Mouse (Mus musculus) limb, embryonic 13.5 days (tissue): ENCODE measurements at regions not wholly inside any gene's neighbourhood (a gene's known extent, or its start where the extent isn't known, plus 50 kb on each side); places are given as distances from the start of the nearest gene placed in this dataset.

ENCODE experiments used
- ATAC-seq: fragments of 200-750 bp; cut with Nextera tagmentation; 2 replicates; pipeline ENCODE4 v1.8.0; 2017; ENCODE audit warnings: low read depth, moderate number of reproducible peaks, moderate TSS enrichment; ENCODE audit not compliant: low FRiP score
- H3K27ac ChIP-seq: fragments of 300-500 bp; sonication (generic); 2 replicates; pipeline ENCODE4 v1.5.1; 2015; ENCODE audit warnings: inconsistent platforms, mild to moderate bottlenecking, moderate library complexity
- H3K27me3 ChIP-seq: fragments of 300-500 bp; sonication (generic); 2 replicates; pipeline ENCODE4 v1.6.1; 2015; ENCODE audit warnings: mild to moderate bottlenecking, inconsistent platforms
- H3K36me3 ChIP-seq: fragments of 300-500 bp; sonication (generic); 2 replicates; pipeline ENCODE4 v1.6.1; 2015; ENCODE audit warnings: inconsistent platforms, mild to moderate bottlenecking, moderate library complexity
- H3K4me1 ChIP-seq: fragments of 300-500 bp; sonication (generic); 2 replicates; pipeline ENCODE4 v1.6.1; 2015; ENCODE audit warnings: inconsistent platforms
- H3K4me2 ChIP-seq: fragments of 300-500 bp; sonication (generic); replicated peaks from 2 replicates; pipeline ENCODE4 v1.6.1; 2015; ENCODE audit warnings: inconsistent platforms, mild to moderate bottlenecking, moderate library complexity
- H3K4me3 ChIP-seq: fragments of 300-500 bp; sonication (generic); 2 replicates; pipeline ENCODE4 v1.5.1; 2015; ENCODE audit warnings: moderate library complexity, mild to moderate bottlenecking, inconsistent platforms
- H3K9ac ChIP-seq: fragments of 300-500 bp; sonication (generic); 2 replicates; pipeline ENCODE4 v1.6.1; 2015; ENCODE audit warnings: mild to moderate bottlenecking, inconsistent platforms
- H3K9me3 ChIP-seq: fragments of 300-500 bp; sonication (generic); 2 replicates; pipeline ENCODE4 v1.6.1; 2016; ENCODE audit warnings: inconsistent platforms
- WGBS: fragments of 180-500 bp; shearing (Covaris S2); methylation state at CpG from one replicate; pipeline ENCODE4 v1.1.7; 2015; 5-methylcytosine and 5-hydroxymethylcytosine counted together

- Histone ChIP-seq H3K4me1 (no peaks in the 10 kb centered on the region), H3K9me3 (no peaks in the 10 kb centered on the region), H3K4me3 (no peak overlapping the region), H3K27me3 (no peaks in the 10 kb centered on the region), H3K27ac (no peak overlapping the region), H3K9ac (no peak overlapping the region), H3K4me2 (no peak overlapping the region), H3K36me3 (no peaks in the 10 kb centered on the region)
- ATAC-seq, result no peak
- 75% methylated on average over 10 of the region's 10 CpGs for WGBS
Observed at GRCm38 (mm10) chr4:47638876-47639494, 164.5 kb downstream of the Sec61b start.

GRCm38 (mm10) chr4:47645093-47645492 is 170.6 kb downstream of the Sec61b start:
- 0 out of 2 replicates have a peak, but pooled peaks have one; percentile 15 for ATAC-seq
- WGBS, result 13% methylated on average over 1 of the region's 1 CpGs
- Histone ChIP-seq H3K9me3 (no peaks in the 10 kb centered on the region), H3K36me3 (no peaks in the 10 kb centered on the region), H3K27ac (no peak overlapping the region; the same call in 1 of the 2 replicates), H3K4me1 (peaks cover 7% of the 10 kb centered on the region; the same call in 1 of the 2 replicates), H3K4me2 (no peak overlapping the region), H3K27me3 (no peaks in the 10 kb centered on the region), H3K4me3 (no peak overlapping the region), H3K9ac (no peak overlapping the region)

- no peak overlapping the region for H3K9ac ChIP-seq
- H3K4me2 ChIP-seq, result no peak overlapping the region
- no peaks in the 10 kb centered on the region for H3K27me3 ChIP-seq
- no peak overlapping the region for H3K27ac ChIP-seq
- H3K9me3 ChIP-seq, result no peaks in the 10 kb centered on the region
- 48% methylated on average over 8 of the region's 8 CpGs for WGBS
- ATAC-seq, result no peak
- H3K4me1 ChIP-seq, result peaks cover 10% of the 10 kb centered on the region; the same call in 1 of the 2 replicates
- no peak overlapping the region for H3K4me3 ChIP-seq
- no peaks in the 10 kb centered on the region for H3K36me3 ChIP-seq
Observed at GRCm38 (mm10) chr4:47648701-47649100, 174.2 kb downstream of the Sec61b start.

- Histone ChIP-seq H3K9ac (no peak overlapping the region), H3K4me3 (no peak overlapping the region), H3K27me3 (no peaks in the 10 kb centered on the region), H3K27ac (no peak overlapping the region), H3K36me3 (no peaks in the 10 kb centered on the region), H3K4me2 (no peak overlapping the region), H3K9me3 (no peaks in the 10 kb centered on the region), H3K4me1 (peaks cover 7% of the 10 kb centered on the region; the same call in 1 of the 2 replicates)
- ATAC-seq, result no peak
- 52% methylated on average over 3 of the region's 3 CpGs for WGBS
Observed at GRCm38 (mm10) chr4:47649951-47650350, 175.5 kb downstream of the Sec61b start.

GRCm38 (mm10) chr4:47651521-47651920 is 177.1 kb downstream of the Sec61b start:
- Histone ChIP-seq H3K4me3 (no peak overlapping the region), H3K4me2 (no peak overlapping the region), H3K9ac (no peak overlapping the region), H3K36me3 (no peaks in the 10 kb centered on the region), H3K27me3 (no peaks in the 10 kb centered on the region), H3K27ac (no peak overlapping the region), H3K9me3 (no peaks in the 10 kb centered on the region), H3K4me1 (0 out of 2 replicates have a peak, but pooled peaks cover 3% of the 10 kb centered on the region)
- WGBS, result 54% methylated on average over 10 of the region's 10 CpGs
- no peak for ATAC-seq

- H3K4me1 ChIP-seq, result 0 out of 2 replicates have a peak, but pooled peaks cover 3% of the 10 kb centered on the region
- no peak overlapping the region for H3K4me3 ChIP-seq
Observed at GRCm38 (mm10) chr4:47653143-47653542, 178.7 kb downstream of the Sec61b start.

GRCm38 (mm10) chr4:47669519-47669918 is 195.1 kb downstream of the Sec61b start:
- Histone ChIP-seq H3K4me1 (no peaks in the 10 kb centered on the region), H3K4me2 (no peak overlapping the region), H3K9me3 (no peaks in the 10 kb centered on the region), H3K27me3 (no peaks in the 10 kb centered on the region), H3K9ac (no peak overlapping the region), H3K4me3 (no peak overlapping the region), H3K36me3 (no peaks in the 10 kb centered on the region), H3K27ac (no peak overlapping the region)
- no peak for ATAC-seq
- 66% methylated on average over 5 of the region's 5 CpGs for WGBS

More at GRCm38 (mm10) chr4:47653143-47653542, 178.7 kb downstream of the Sec61b start:
- Histone ChIP-seq H3K4me2 (no peak overlapping the region), H3K27me3 (no peaks in the 10 kb centered on the region), H3K27ac (no peak overlapping the region), H3K9ac (no peak overlapping the region), H3K9me3 (no peaks in the 10 kb centered on the region), H3K36me3 (no peaks in the 10 kb centered on the region)
- 68% methylated on average over 2 of the region's 2 CpGs for WGBS
- ATAC-seq, result no peak

- Histone ChIP-seq H3K4me3 (no peak overlapping the region), H3K4me2 (no peak overlapping the region), H3K27me3 (no peaks in the 10 kb centered on the region), H3K4me1 (no peaks in the 10 kb centered on the region), H3K36me3 (no peaks in the 10 kb centered on the region), H3K9me3 (no peaks in the 10 kb centered on the region), H3K27ac (no peak overlapping the region), H3K9ac (no peak overlapping the region)
- ATAC-seq, result no peak
- WGBS, result 73% methylated on average over 3 of the region's 3 CpGs
Observed at GRCm38 (mm10) chr4:47670476-47670875, 196.0 kb downstream of the Sec61b start.

GRCm38 (mm10) chr4:47671362-47671761 is 196.9 kb downstream of the Sec61b start:
- no peak overlapping the region for H3K9ac ChIP-seq
- H3K4me3 ChIP-seq, result no peak overlapping the region
- H3K4me2 ChIP-seq, result no peak overlapping the region
- H3K27me3 ChIP-seq, result no peaks in the 10 kb centered on the region
- no peak overlapping the region for H3K27ac ChIP-seq
- H3K36me3 ChIP-seq, result no peaks in the 10 kb centered on the region
- no peak for ATAC-seq
- H3K4me1 ChIP-seq, result no peaks in the 10 kb centered on the region
- H3K9me3 ChIP-seq, result no peaks in the 10 kb centered on the region
- 90% methylated on average over 5 of the region's 5 CpGs for WGBS

- no peaks in the 10 kb centered on the region for H3K9me3 ChIP-seq
- no peaks in the 10 kb centered on the region for H3K36me3 ChIP-seq
- no peak overlapping the region for H3K27ac ChIP-seq
- H3K9ac ChIP-seq, result no peak overlapping the region
- no peak for ATAC-seq
- WGBS, result 85% methylated on average over 4 of the region's 4 CpGs
- no peaks in the 10 kb centered on the region for H3K4me1 ChIP-seq
- H3K4me2 ChIP-seq, result no peak overlapping the region
- H3K4me3 ChIP-seq, result no peak overlapping the region
- no peaks in the 10 kb centered on the region for H3K27me3 ChIP-seq
Observed at GRCm38 (mm10) chr4:47681141-47681540, 206.7 kb downstream of the Sec61b start.

- no peaks in the 10 kb centered on the region for H3K9me3 ChIP-seq
- H3K36me3 ChIP-seq, result no peaks in the 10 kb centered on the region
- H3K4me2 ChIP-seq, result no peak overlapping the region
- H3K27ac ChIP-seq, result no peak overlapping the region
- no peak overlapping the region for H3K4me3 ChIP-seq
- H3K9ac ChIP-seq, result no peak overlapping the region
- no peak for ATAC-seq
- 89% methylated on average over 2 of the region's 2 CpGs for WGBS
- H3K27me3 ChIP-seq, result no peaks in the 10 kb centered on the region
- H3K4me1 ChIP-seq, result no peaks in the 10 kb centered on the region
Observed at GRCm38 (mm10) chr4:47691207-47691606, 216.7 kb downstream of the Sec61b start.

GRCm38 (mm10) chr4:47692654-47693053 is 218.2 kb downstream of the Sec61b start:
- Histone ChIP-seq H3K9me3 (no peaks in the 10 kb centered on the region), H3K4me2 (no peak overlapping the region), H3K27ac (no peak overlapping the region), H3K4me3 (no peak overlapping the region), H3K4me1 (no peaks in the 10 kb centered on the region), H3K9ac (no peak overlapping the region), H3K27me3 (no peaks in the 10 kb centered on the region), H3K36me3 (no peaks in the 10 kb centered on the region)
- ATAC-seq, result no peak

- ATAC-seq, result no peak
- Histone ChIP-seq H3K9me3 (no peaks in the 10 kb centered on the region), H3K4me3 (no peak overlapping the region), H3K9ac (no peak overlapping the region), H3K36me3 (no peaks in the 10 kb centered on the region), H3K27ac (no peak overlapping the region), H3K27me3 (no peaks in the 10 kb centered on the region), H3K4me1 (peaks cover under 1% of the 10 kb centered on the region; the same call in 1 of the 2 replicates), H3K4me2 (no peak overlapping the region)
- WGBS, result 80% methylated on average over 12 of the region's 12 CpGs
Observed at GRCm38 (mm10) chr4:47693221-47693620, 218.8 kb downstream of the Sec61b start.
